Mouse (Mus musculus): ENCODE measurements around the gene Nell2. TPM values are rescaled to one million over a fixed set of nuclear protein-coding genes. Genes with fewer than 3 reads are reported as not detected.
"Not testable (repeated sequence)": the region's sequence is repeated elsewhere in the genome, so short reads cannot be mapped to it uniquely, and the experiment has no call there.

The Nell2 gene
- polyA plus RNA-seq, 2 experiments, result 16.2 to 17.5 TPM

- Histone ChIP-seq H3K27me3 (ENCODE audit: control insufficient read depth, insufficient read depth, low read length) (peaks cover 32% of the 10 kb centered on the region), H3K9me3 (ENCODE audit: control insufficient read depth, low read length) (no peaks in the 10 kb centered on the region), H3K4me2 (replicated peaks; ENCODE audit: low read depth, low read length, severe bottlenecking) (peak overlapping the region; percentile 98), H3K9ac (ENCODE audit: low read depth, low read length, severe bottlenecking) (peak overlapping the region; percentile 58; the same call in 1 of the 2 replicates), H3K4me1 (ENCODE audit: control insufficient read depth, insufficient read depth, low read length) (peaks cover 11% of the 10 kb centered on the region), H3K27ac (replicated peaks; ENCODE audit: low read depth, low read length) (no peak overlapping the region), H3K4me3 (replicated peaks; ENCODE audit: low read length) (peak overlapping the region; percentile 57), H3K36me3 (ENCODE audit: control insufficient read depth, insufficient read depth, low read length) (no peaks in the 10 kb centered on the region)
- DNase-seq (ENCODE audit: low spot score) (no peak), ATAC-seq (ENCODE audit: low FRiP score, low read depth) (no peak)
- WGBS, result 2% methylated on average over 27 of the region's 27 CpGs
- no peak for TF ChIP-seq POLR2A (IDR thresholded peaks at IDR 0.05; ENCODE audit: borderline replicate concordance, extremely low read depth, insufficient read depth, insufficient read length)
These were observed 1.5 kb downstream of the Nell2 start for GRCm38 (mm10) chr15:95526626-95527411.

GRCm38 (mm10) chr15:95525997-95526396 is 2.4 kb downstream of the Nell2 start:
- Histone ChIP-seq H3K9ac (ENCODE audit: low read depth, low read length, severe bottlenecking) (no peak overlapping the region), H3K9me3 (ENCODE audit: control insufficient read depth, low read length) (no peaks in the 10 kb centered on the region; the same call in 1 of the 2 replicates), H3K4me1 (ENCODE audit: control insufficient read depth, insufficient read depth, low read length) (peaks cover 11% of the 10 kb centered on the region), H3K27me3 (ENCODE audit: control insufficient read depth, insufficient read depth, low read length) (peaks cover 32% of the 10 kb centered on the region), H3K4me3 (replicated peaks; ENCODE audit: low read length) (peak overlapping the region; percentile 57), H3K4me2 (replicated peaks; ENCODE audit: low read depth, low read length, severe bottlenecking) (peak overlapping the region; percentile 98; the same call in 1 of the 2 replicates), H3K27ac (replicated peaks; ENCODE audit: low read depth, low read length) (no peak overlapping the region), H3K36me3 (ENCODE audit: control insufficient read depth, insufficient read depth, low read length) (no peaks in the 10 kb centered on the region)
- TF ChIP-seq POLR2A (IDR thresholded peaks at IDR 0.05; ENCODE audit: borderline replicate concordance, extremely low read depth, insufficient read depth, insufficient read length), result no peak
- ATAC-seq (ENCODE audit: low FRiP score, low read depth) (no peak), DNase-seq (ENCODE audit: low spot score) (peak; percentile 67)
- 7% methylated on average over 5 of the region's 5 CpGs for WGBS

GRCm38 (mm10) chr15:95518204-95518603 is 10.2 kb downstream of the Nell2 start:
- no peak overlapping the region for H3K9ac ChIP-seq (ENCODE audit: low read depth, low read length, severe bottlenecking)
- H3K27ac ChIP-seq (replicated peaks; ENCODE audit: low read depth, low read length), result no peak overlapping the region
- no peak overlapping the region for H3K4me2 ChIP-seq (replicated peaks; ENCODE audit: low read depth, low read length, severe bottlenecking)
- no peaks in the 10 kb centered on the region; the same call in 1 of the 2 replicates for H3K9me3 ChIP-seq (ENCODE audit: control insufficient read depth, low read length)
- H3K4me3 ChIP-seq (replicated peaks; ENCODE audit: low read length), result no peak overlapping the region
- H3K4me1 ChIP-seq (ENCODE audit: control insufficient read depth, insufficient read depth, low read length), result no peaks in the 10 kb centered on the region
- H3K36me3 ChIP-seq (ENCODE audit: control insufficient read depth, insufficient read depth, low read length), result no peaks in the 10 kb centered on the region
- ATAC-seq (ENCODE audit: low FRiP score, low read depth) (no peak), DNase-seq (ENCODE audit: low spot score) (no peak)
- 75% methylated on average over 3 of the region's 3 CpGs for WGBS
- no peaks in the 10 kb centered on the region for H3K27me3 ChIP-seq (ENCODE audit: control insufficient read depth, insufficient read depth, low read length)
- no peak for TF ChIP-seq POLR2A (IDR thresholded peaks at IDR 0.05; ENCODE audit: borderline replicate concordance, extremely low read depth, insufficient read depth, insufficient read length)

- not testable (repeated sequence) for H3K27me3 ChIP-seq (ENCODE audit: control insufficient read depth, insufficient read depth, low read length); ATAC-seq (ENCODE audit: low FRiP score, low read depth); H3K9ac ChIP-seq (ENCODE audit: low read depth, low read length, severe bottlenecking); H3K27ac ChIP-seq (replicated peaks; ENCODE audit: low read depth, low read length); H3K9me3 ChIP-seq (ENCODE audit: control insufficient read depth, low read length); H3K4me3 ChIP-seq (replicated peaks; ENCODE audit: low read length); H3K36me3 ChIP-seq (ENCODE audit: control insufficient read depth, insufficient read depth, low read length); H3K4me1 ChIP-seq (ENCODE audit: control insufficient read depth, insufficient read depth, low read length); DNase-seq (ENCODE audit: low spot score); H3K4me2 ChIP-seq (replicated peaks; ENCODE audit: low read depth, low read length, severe bottlenecking)
- WGBS, result 82% methylated on average over 2 of the region's 2 CpGs
These were observed 15.1 kb downstream of the Nell2 start for GRCm38 (mm10) chr15:95513306-95513705.

GRCm38 (mm10) chr15:95495666-95496065 is 32.7 kb downstream of the Nell2 start:
- ATAC-seq (ENCODE audit: low FRiP score, low read depth), result no peak
- 63% methylated on average over 4 of the region's 4 CpGs for WGBS

More at GRCm38 (mm10) chr15:95495666-95496065, 32.7 kb downstream of the Nell2 start:
- Histone ChIP-seq H3K4me1 (ENCODE audit: control insufficient read depth, insufficient read depth, low read length) (no peaks in the 10 kb centered on the region), H3K27ac (replicated peaks; ENCODE audit: low read depth, low read length) (no peak overlapping the region), H3K36me3 (ENCODE audit: control insufficient read depth, insufficient read depth, low read length) (no peaks in the 10 kb centered on the region), H3K27me3 (ENCODE audit: control insufficient read depth, insufficient read depth, low read length) (no peaks in the 10 kb centered on the region), H3K4me2 (replicated peaks; ENCODE audit: low read depth, low read length, severe bottlenecking) (no peak overlapping the region), H3K9me3 (ENCODE audit: control insufficient read depth, low read length) (no peaks in the 10 kb centered on the region), H3K4me3 (replicated peaks; ENCODE audit: low read length) (no peak overlapping the region), H3K9ac (ENCODE audit: low read depth, low read length, severe bottlenecking) (no peak overlapping the region)
- no peak for DNase-seq (ENCODE audit: low spot score)
- TF ChIP-seq POLR2A (IDR thresholded peaks at IDR 0.05; ENCODE audit: borderline replicate concordance, extremely low read depth, insufficient read depth, insufficient read length), result no peak
